Mouse (Mus musculus): ENCODE data around the gene Alg12.

The Alg12 gene

GRCm38 (mm10) chr15:88854969-88855830 lies 36.1 kb upstream of the Alg12 start:
- DNase-seq (ENCODE audit: low spot score in 2 of 2), result no peak

- DNase-seq (ENCODE audit: low spot score in 2 of 2), result no peak
Observed at GRCm38 (mm10) chr15:88854119-88854968, 35.2 kb upstream of the Alg12 start.

- DNase-seq (ENCODE audit: low spot score in 2 of 2), result no peak
Observed at GRCm38 (mm10) chr15:88853106-88853505, 34.0 kb upstream of the Alg12 start.

- DNase-seq (ENCODE audit: low spot score in 2 of 2), result no peak
Observed at GRCm38 (mm10) chr15:88851507-88852149, 32.5 kb upstream of the Alg12 start.

GRCm38 (mm10) chr15:88851076-88851475 lies 32.0 kb upstream of the Alg12 start:
- DNase-seq (ENCODE audit: low spot score in 2 of 2), result no peak

- DNase-seq (ENCODE audit: low spot score in 2 of 2), result peak; percentile 96 to 98
Observed at GRCm38 (mm10) chr15:88850146-88850826, 31.2 kb upstream of the Alg12 start.

GRCm38 (mm10) chr15:88849621-88850020 lies 30.5 kb upstream of the Alg12 start:
- DNase-seq (ENCODE audit: low spot score in 2 of 2), result no peak

- no peak for DNase-seq (ENCODE audit: low spot score in 2 of 2)
Observed at GRCm38 (mm10) chr15:88848661-88849060, 29.5 kb upstream of the Alg12 start.

- DNase-seq (ENCODE audit: low spot score in 2 of 2), result no peak
Observed at GRCm38 (mm10) chr15:88844966-88845365, 25.8 kb upstream of the Alg12 start.

GRCm38 (mm10) chr15:88843486-88844097 lies 24.5 kb upstream of the Alg12 start:
- DNase-seq (ENCODE audit: low spot score in 2 of 2), result no peak

- no peak for DNase-seq (ENCODE audit: low spot score in 2 of 2)
Observed at GRCm38 (mm10) chr15:88842300-88842673, 23.2 kb upstream of the Alg12 start.

- DNase-seq (ENCODE audit: low spot score in 2 of 2), result no peak
Observed at GRCm38 (mm10) chr15:88841580-88842299, 22.6 kb upstream of the Alg12 start.

- DNase-seq (ENCODE audit: low spot score in 2 of 2), result no peak
Observed at GRCm38 (mm10) chr15:88841160-88841559, 22.0 kb upstream of the Alg12 start.

- DNase-seq (ENCODE audit: low spot score in 2 of 2), result peak; percentile 82 to 92
Observed at GRCm38 (mm10) chr15:88840126-88840525, 21.0 kb upstream of the Alg12 start.

- peak; percentile 88 to 91 for DNase-seq (ENCODE audit: low spot score in 2 of 2)
Observed at GRCm38 (mm10) chr15:88839271-88839670, 20.2 kb upstream of the Alg12 start.

GRCm38 (mm10) chr15:88837977-88838376 lies 18.9 kb upstream of the Alg12 start:
- DNase-seq (ENCODE audit: low spot score in 2 of 2), result peak; percentile 65 to 71

- peak; percentile 87 to 91 for DNase-seq (ENCODE audit: low spot score in 2 of 2)
Observed at GRCm38 (mm10) chr15:88837199-88837932, 18.2 kb upstream of the Alg12 start.

GRCm38 (mm10) chr15:88836571-88836970 lies 17.5 kb upstream of the Alg12 start:
- no peak for DNase-seq (ENCODE audit: low spot score in 2 of 2)

- no peak for DNase-seq (ENCODE audit: low spot score in 2 of 2)
Observed at GRCm38 (mm10) chr15:88836031-88836430, 16.9 kb upstream of the Alg12 start.

GRCm38 (mm10) chr15:88832536-88832935 lies 13.4 kb upstream of the Alg12 start:
- DNase-seq (ENCODE audit: low spot score in 2 of 2), result no peak

All from heart, adult 9 months (tissue).